Mouse (Mus musculus) lung, postnatal 0 days (tissue): Measurements from ENCODE around the gene Hmgcs1.
"Not testable (repeated sequence)": the region's sequence is repeated elsewhere in the genome, so short reads cannot be mapped to it uniquely, and the experiment has no call there.

Experiments used
- CTCF ChIP-seq: IDR thresholded peaks from 2 replicates; pipeline ENCODE4 v1.5.1; 2016; ENCODE audit warnings: antibody characterized with exemption, mild to moderate bottlenecking
- EP300 ChIP-seq: IDR thresholded peaks from 2 replicates; pipeline ENCODE4 v1.6.1; 2016; ENCODE audit warnings: antibody characterized with exemption, mild to moderate bottlenecking, control low read depth

DNA sequence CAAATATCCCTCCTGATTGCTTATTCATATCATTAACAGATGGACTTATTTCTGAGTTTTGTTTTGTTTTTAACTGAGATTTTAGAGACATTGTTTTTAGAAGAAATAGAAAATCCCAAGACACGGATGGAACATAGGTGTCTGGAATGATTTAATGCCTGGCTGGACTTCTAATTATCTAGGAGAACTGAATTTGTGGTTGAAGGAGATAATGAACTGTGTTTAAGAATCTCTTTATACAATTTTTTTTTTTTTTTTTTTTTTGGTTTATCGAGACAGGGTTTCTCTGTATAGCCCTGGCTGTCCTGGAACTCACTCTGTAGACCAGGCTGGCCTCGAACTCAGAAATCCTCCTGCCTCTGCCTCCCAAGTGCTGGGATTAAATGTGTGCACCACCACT, 1.8 kb downstream of the Hmgcs1 start:
- TF ChIP-seq CTCF, EP300: not testable (repeated sequence)
